Mouse (Mus musculus) right cerebral cortex, adult 2 months (tissue): ENCODE data around the gene Bag6.
A peak's percentile ranks its signal among the peaks of the same experiment; 100 is the strongest.

Experiments used
- DNase-seq, 2 experiments: peaks; one replicate each; pipeline ENCODE4 v3.0.0; 2021 to 2022; ENCODE audit warnings: low spot score in 2 of 2

Gene Bag6

GRCm38 (mm10) chr17:35146139-35146538 lies 11.2 kb downstream of the Bag6 start:
- no peak for DNase-seq

- no peak for DNase-seq
Measured at GRCm38 (mm10) chr17:35147348-35147747, 12.4 kb downstream of the Bag6 start.

- DNase-seq: no peak
Measured at GRCm38 (mm10) chr17:35147922-35148639, 13.1 kb downstream of the Bag6 start.

GRCm38 (mm10) chr17:35152121-35152520 lies 17.1 kb downstream of the Bag6 start:
- DNase-seq: no peak

- no peak for DNase-seq
Measured at GRCm38 (mm10) chr17:35153077-35153476, 18.1 kb downstream of the Bag6 start.

- DNase-seq: no peak
Measured at GRCm38 (mm10) chr17:35153931-35154330, 19.0 kb downstream of the Bag6 start.

GRCm38 (mm10) chr17:35154616-35155015 lies 19.6 kb downstream of the Bag6 start:
- no peak for DNase-seq

- no peak for DNase-seq
Measured at GRCm38 (mm10) chr17:35155451-35155850, 20.5 kb downstream of the Bag6 start.

- no peak for DNase-seq
Measured at GRCm38 (mm10) chr17:35156461-35157200, 21.7 kb downstream of the Bag6 start.

- no peak for DNase-seq
Measured at GRCm38 (mm10) chr17:35157254-35157653, 22.3 kb downstream of the Bag6 start.

GRCm38 (mm10) chr17:35157661-35158175 lies 22.7 kb downstream of the Bag6 start:
- DNase-seq: no peak

GRCm38 (mm10) chr17:35158850-35159593 lies 24.0 kb downstream of the Bag6 start:
- no peak for DNase-seq

GRCm38 (mm10) chr17:35159638-35160037 lies 24.7 kb downstream of the Bag6 start:
- DNase-seq: no peak

GRCm38 (mm10) chr17:35161421-35161820 lies 26.4 kb downstream of the Bag6 start:
- no peak for DNase-seq

- DNase-seq: no peak
Measured at GRCm38 (mm10) chr17:35162121-35162520, 27.1 kb downstream of the Bag6 start.

- DNase-seq: no peak
Measured at GRCm38 (mm10) chr17:35162730-35163129, 27.8 kb downstream of the Bag6 start.

GRCm38 (mm10) chr17:35163326-35164081 lies 28.5 kb downstream of the Bag6 start:
- DNase-seq: no peak

- no peak for DNase-seq
Measured at GRCm38 (mm10) chr17:35164218-35164567, 29.2 kb downstream of the Bag6 start.

- peak; percentile 99 for DNase-seq
Measured at GRCm38 (mm10) chr17:35164568-35165450, 29.8 kb downstream of the Bag6 start, which contains the start of gene Prrc2a. Prrc2a (minus strand) TSS chr17:35164897.

GRCm38 (mm10) chr17:35165451-35166155 lies 30.6 kb downstream of the Bag6 start:
- DNase-seq: no peak
